Mouse (Mus musculus) testis, adult 2 months (tissue): ENCODE results near the gene Gm20458.

ENCODE experiments used
- CTCF ChIP-seq: fragments of 200-500 bp; IDR thresholded peaks from 2 replicates; pipeline ENCODE4 v1.5.1; 2012; ENCODE audit warnings: low read depth, mild to moderate bottlenecking, inconsistent platforms, low read length, moderate library complexity; ENCODE audit not compliant: control insufficient read depth, insufficient read depth, insufficient replicate concordance
- POLR2A ChIP-seq: fragments of 200-500 bp; IDR thresholded peaks from 2 replicates; pipeline ENCODE4 v1.6.1; 2012; ENCODE audit warnings: low read depth, mild to moderate bottlenecking, inconsistent platforms, low read length, moderate library complexity; ENCODE audit not compliant: control insufficient read depth

GRCm38 (mm10) chr2:164516592-164516991 lies 55.8 kb downstream of the Gm20458 start:
- TF ChIP-seq POLR2A (no peak), CTCF (no peak)
